Mouse (Mus musculus) midbrain, postnatal 0 days (tissue): ENCODE data around the gene Cd164. TPM values are rescaled to one million over a fixed set of nuclear protein-coding genes. Genes with fewer than 3 reads are reported as not detected.

Experiments used
- ATAC-seq: fragments of 200-750 bp; cut with Nextera tagmentation; 2 replicates; pipeline ENCODE4 v1.8.0; 2017; ENCODE audit warnings: moderate number of reproducible peaks, mild to moderate bottlenecking, moderate TSS enrichment, moderate library complexity; ENCODE audit not compliant: low FRiP score
- DNase-seq: peaks from one replicate; pipeline ENCODE4 v3.0.0-alpha.2; 2015; ENCODE audit warnings: low spot score
- H3K27ac ChIP-seq: fragments of 300-500 bp; sonication (generic); 2 replicates; pipeline ENCODE4 v1.5.1; 2014; ENCODE audit warnings: low read depth, mild to moderate bottlenecking, low read length, mixed read lengths
- H3K27me3 ChIP-seq: fragments of 300-500 bp; sonication (generic); 2 replicates; pipeline ENCODE4 v1.6.1; 2014; ENCODE audit warnings: low read length, control low read depth, mixed read lengths; ENCODE audit not compliant: insufficient read depth
- H3K36me3 ChIP-seq: fragments of 300-500 bp; sonication (generic); 2 replicates; pipeline ENCODE4 v1.6.1; 2014; ENCODE audit warnings: low read length, control low read depth, mixed read lengths; ENCODE audit not compliant: insufficient read depth
- H3K4me1 ChIP-seq: fragments of 300-500 bp; sonication (generic); 2 replicates; pipeline ENCODE4 v1.6.1; 2014; ENCODE audit warnings: mild to moderate bottlenecking, control low read depth, antibody characterized with exemption, low read length, mixed read lengths; ENCODE audit not compliant: insufficient read depth
- H3K4me2 ChIP-seq: fragments of 300-500 bp; sonication (generic); 2 replicates; pipeline ENCODE4 v1.6.1; 2014; ENCODE audit warnings: low read depth, mild to moderate bottlenecking, low read length, mixed read lengths; ENCODE audit not compliant: poor library complexity, severe bottlenecking
- H3K4me3 ChIP-seq: fragments of 300-500 bp; sonication (generic); 2 replicates; pipeline ENCODE4 v1.5.1; 2014; ENCODE audit warnings: low read depth, mild to moderate bottlenecking, low read length, moderate library complexity
- H3K9ac ChIP-seq: fragments of 300-500 bp; sonication (generic); replicated peaks from 2 replicates; pipeline ENCODE4 v1.6.1; 2014; ENCODE audit warnings: mild to moderate bottlenecking, low read length, moderate library complexity, mixed read lengths; ENCODE audit not compliant: poor library complexity, severe bottlenecking
- H3K9me3 ChIP-seq: fragments of 300-500 bp; sonication (generic); 2 replicates; pipeline ENCODE4 v1.6.1; 2016; ENCODE audit warnings: low read length, control low read depth
- CTCF ChIP-seq: IDR thresholded peaks from 2 replicates; pipeline ENCODE4 v1.5.1; 2016; ENCODE audit warnings: antibody characterized with exemption, mild to moderate bottlenecking
- WGBS: fragments of 180-500 bp; shearing (Covaris S2); extraction: QIAGEN DNeasy Blood & Tissue Kit; methylation state at CpG from one replicate; pipeline ENCODE4 v1.1.7; 2014; 5-methylcytosine and 5-hydroxymethylcytosine counted together
- polyA plus RNA-seq: library from polyadenylated mRNA; unstranded; fragments of >200 nt; fragmentation: Nextera tagmentation; extraction: Ambion mirVana; gene quantifications from 2 replicates; pipeline ENCODE4 v1.2.1, GENCODE M21; 2015
- total RNA-seq: library from RNA; depleted of rRNA; stranded (reverse); fragments of >200 nt; gene quantifications from 2 replicates; pipeline ENCODE4 v1.2.3, GENCODE M21; 2014; rRNA removed

Gene Cd164
- 29.3 and 31.2 TPM in 2 replicates for total RNA-seq
- 44.5 and 48.2 TPM in 2 replicates for polyA plus RNA-seq

DNA sequence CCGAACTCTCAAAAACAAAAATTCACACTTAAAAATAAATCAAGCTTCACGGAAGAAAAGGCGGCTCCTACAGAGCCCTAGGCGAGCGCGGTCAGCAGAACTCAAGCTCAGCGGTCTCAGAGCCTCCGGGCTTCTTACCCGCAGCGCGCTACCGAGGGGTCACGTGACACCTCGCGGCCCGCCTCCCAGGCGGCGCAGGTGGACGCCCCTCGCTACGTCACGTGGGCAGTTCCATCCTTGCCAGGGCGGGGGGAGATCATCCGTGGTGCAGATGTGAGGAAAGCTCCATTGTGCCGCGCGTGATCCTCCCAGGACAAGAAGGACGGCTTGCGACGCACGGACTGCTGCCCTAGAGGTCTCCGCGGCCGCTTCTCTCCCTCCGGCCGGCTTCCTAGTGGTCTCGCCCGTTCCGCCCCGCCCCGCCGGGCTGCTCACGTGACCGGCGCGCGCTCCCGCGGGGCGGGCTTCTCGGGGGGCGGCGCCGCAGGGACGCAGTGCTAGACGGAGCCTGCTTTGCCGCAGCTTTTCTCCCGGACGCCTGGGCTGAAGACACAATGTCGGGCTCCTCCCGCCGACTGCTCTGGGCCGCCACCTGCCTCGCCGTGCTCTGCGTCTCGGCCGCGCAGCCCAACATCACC lies at the start of gene Cd164:
Gene Cd164, plus strand, starts transcription at position 434 of the 638 bp plus-strand sequence.
- peaks cover 10% of the 10 kb centered on the region; the same call in 1 of the 2 replicates for H3K4me1 ChIP-seq
- peak within 1 kb of the TSS; percentile 98 for H3K27ac ChIP-seq
- H3K4me2 ChIP-seq: peak within 1 kb of the TSS; percentile 87
- ATAC-seq: peak; percentile 93
- H3K27me3 ChIP-seq: no peaks in the 10 kb centered on the region
- H3K36me3 ChIP-seq: no peaks in the 10 kb centered on the region
- under 1% methylated on average over 56 of the region's 69 CpGs for WGBS
- TF ChIP-seq CTCF: no peak
- DNase-seq: peak; percentile 96
- H3K4me3 ChIP-seq: peak within 1 kb of the TSS; percentile 93
- H3K9ac ChIP-seq: peak within 1 kb of the TSS; percentile 88
- no peaks in the 10 kb centered on the region for H3K9me3 ChIP-seq

GRCm38 (mm10) chr10:41470693-41471092 lies 48.5 kb upstream of the Cd164 start:
- 83% methylated on average over 3 of the region's 3 CpGs for WGBS
- H3K36me3 ChIP-seq: no peaks in the 10 kb centered on the region
- no peak overlapping the region for H3K9ac ChIP-seq
- no peaks in the 10 kb centered on the region for H3K9me3 ChIP-seq
- DNase-seq (no peak), ATAC-seq (no peak)
- no peak overlapping the region for H3K27ac ChIP-seq
- H3K4me3 ChIP-seq: no peak overlapping the region
- H3K4me1 ChIP-seq: no peaks in the 10 kb centered on the region
- no peak for TF ChIP-seq CTCF
- no peaks in the 10 kb centered on the region for H3K27me3 ChIP-seq
- no peak overlapping the region for H3K4me2 ChIP-seq

- Histone ChIP-seq H3K4me1 (no peaks in the 10 kb centered on the region), H3K27ac (no peak overlapping the region), H3K27me3 (no peaks in the 10 kb centered on the region), H3K36me3 (no peaks in the 10 kb centered on the region), H3K4me2 (no peak overlapping the region), H3K9ac (no peak overlapping the region), H3K9me3 (no peaks in the 10 kb centered on the region), H3K4me3 (no peak overlapping the region)
- TF ChIP-seq CTCF: no peak
- no peak for ATAC-seq
- no peak for DNase-seq
Measured at GRCm38 (mm10) chr10:41472534-41472933, 46.7 kb upstream of the Cd164 start.

DNA sequence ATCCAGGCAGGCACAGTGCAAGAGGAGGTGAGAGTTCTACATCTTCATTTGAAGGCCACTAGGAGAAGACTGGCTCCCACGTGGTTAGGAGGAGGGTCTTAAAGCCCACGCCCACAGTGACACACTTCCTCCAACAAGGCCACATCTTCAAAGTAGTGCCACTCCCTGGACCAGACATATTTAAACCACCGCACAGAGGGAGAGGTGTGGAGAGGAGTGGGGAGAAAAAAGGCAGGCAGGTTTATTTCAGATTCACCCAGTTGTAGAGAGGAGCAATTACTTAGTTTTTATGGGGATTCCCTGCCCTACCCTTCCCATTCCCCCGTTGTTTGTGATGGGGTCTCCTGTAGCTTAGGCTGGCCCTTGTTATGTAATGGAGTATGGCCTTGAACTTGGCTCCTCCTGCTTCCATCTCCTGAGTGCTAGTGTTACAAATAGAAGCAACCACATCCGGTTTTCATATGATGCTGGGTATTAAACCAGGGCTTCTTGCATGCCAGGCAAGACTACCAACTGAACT lies 46.2 kb upstream of the Cd164 start:
- no peaks in the 10 kb centered on the region for H3K36me3 ChIP-seq
- no peak for TF ChIP-seq CTCF
- DNase-seq (no peak), ATAC-seq (no peak)
- no peaks in the 10 kb centered on the region for H3K27me3 ChIP-seq
- no peaks in the 10 kb centered on the region for H3K4me1 ChIP-seq
- H3K9me3 ChIP-seq: no peaks in the 10 kb centered on the region
- no peak overlapping the region for H3K4me2 ChIP-seq
- 82% methylated on average over 5 of the region's 5 CpGs for WGBS
- no peak overlapping the region for H3K27ac ChIP-seq
- H3K4me3 ChIP-seq: no peak overlapping the region
- no peak overlapping the region for H3K9ac ChIP-seq

DNA sequence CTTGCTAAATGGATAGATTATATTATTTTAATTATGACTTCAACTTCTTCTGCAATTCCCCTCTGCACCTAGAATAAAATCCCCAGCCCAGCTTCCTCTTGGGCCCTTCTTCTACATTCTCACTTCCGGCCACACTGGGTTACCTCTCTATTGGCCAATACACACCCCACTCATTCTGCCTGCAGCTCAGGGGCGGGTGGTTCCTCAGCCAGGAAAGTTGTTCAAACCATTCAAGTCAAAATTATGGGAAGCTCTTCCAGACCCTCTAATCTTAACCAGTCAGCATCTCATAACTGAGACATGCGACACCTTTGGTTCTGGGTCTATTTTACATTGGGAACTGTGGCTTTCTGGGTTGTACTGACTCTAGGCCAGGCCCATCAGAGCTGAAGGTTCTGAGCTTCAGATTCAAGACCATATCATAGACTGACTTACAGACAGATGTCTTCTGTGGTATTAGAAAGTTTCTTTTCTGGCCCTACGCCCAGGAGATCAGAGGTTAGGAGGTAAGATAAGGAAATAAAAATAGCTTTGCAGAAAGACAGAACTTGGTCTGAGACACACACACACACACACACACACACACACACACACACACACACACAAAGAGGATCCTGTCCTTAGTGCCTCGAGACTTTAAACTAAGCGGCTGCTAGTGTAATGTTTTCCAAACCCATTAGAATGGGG lies 45.3 kb upstream of the Cd164 start:
- no peaks in the 10 kb centered on the region for H3K4me1 ChIP-seq
- no peaks in the 10 kb centered on the region for H3K9me3 ChIP-seq
- no peak overlapping the region for H3K27ac ChIP-seq
- no peak overlapping the region for H3K4me3 ChIP-seq
- ATAC-seq (no peak), DNase-seq (no peak)
- H3K27me3 ChIP-seq: no peaks in the 10 kb centered on the region
- no peaks in the 10 kb centered on the region for H3K36me3 ChIP-seq
- TF ChIP-seq CTCF: no peak
- H3K9ac ChIP-seq: no peak overlapping the region
- no peak overlapping the region for H3K4me2 ChIP-seq
- WGBS: 88% methylated on average over 6 of the region's 6 CpGs

- TF ChIP-seq CTCF: no peak
- no peak for DNase-seq
- Histone ChIP-seq H3K36me3 (no peaks in the 10 kb centered on the region), H3K27ac (no peak overlapping the region), H3K27me3 (no peaks in the 10 kb centered on the region), H3K4me3 (no peak overlapping the region), H3K9ac (no peak overlapping the region), H3K4me1 (no peaks in the 10 kb centered on the region), H3K4me2 (no peak overlapping the region), H3K9me3 (no peaks in the 10 kb centered on the region)
- 87% methylated on average over 1 of the region's 1 CpGs for WGBS
- ATAC-seq: no peak
Measured at GRCm38 (mm10) chr10:41474981-41475391, 44.2 kb upstream of the Cd164 start.
